Mouse (Mus musculus): ENCODE results near the gene Rinl. TPM values are rescaled to one million over a fixed set of nuclear protein-coding genes. Genes with fewer than 3 reads are reported as not detected.

Rinl gene
- polyA plus RNA-seq, 1 experiment from 2014 or later: 2.5 TPM

DNA sequence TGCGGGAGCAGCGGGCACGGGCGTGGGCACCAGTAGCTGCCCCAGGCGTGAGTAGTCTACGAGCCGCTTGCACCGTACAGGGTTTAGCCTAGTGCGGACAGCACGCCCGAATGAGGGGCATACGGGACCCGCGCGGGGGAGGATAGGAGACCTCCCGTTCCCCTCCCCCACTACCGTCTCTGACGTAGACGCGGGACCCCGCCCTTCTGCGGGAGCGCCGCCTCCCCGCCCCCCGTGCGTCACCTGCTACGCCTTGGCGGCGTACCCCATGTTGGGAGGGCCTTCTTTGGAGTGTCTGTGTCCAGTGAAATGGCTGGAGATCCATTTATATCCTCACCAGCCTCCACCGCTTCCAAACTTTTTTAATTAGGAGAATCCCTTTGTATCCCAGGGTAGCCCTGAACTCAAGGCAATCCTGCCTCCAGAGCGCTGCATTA lies 20.2 kb downstream of the Rinl start:
- H3K27ac ChIP-seq (ENCODE audit: low read depth, low read length): peak overlapping the region; percentile 100
- H3K4me3 ChIP-seq (ENCODE audit: low read depth, low read length): peak overlapping the region; percentile 82
- H3K36me3 ChIP-seq (ENCODE audit: control insufficient read depth, insufficient read depth, low read length): peaks cover 13% of the 10 kb centered on the region
- peak; percentile 70 for ATAC-seq (replicated peaks; ENCODE audit: insufficient number of reproducible peaks, low FRiP score, low TSS enrichment)
- H3K27me3 ChIP-seq (ENCODE audit: control insufficient read depth, insufficient read depth, low read length): no peaks in the 10 kb centered on the region
- H3K9ac ChIP-seq (ENCODE audit: low read depth, low read length): peak overlapping the region; percentile 98
- H3K4me1 ChIP-seq (ENCODE audit: control insufficient read depth, insufficient read depth, low read length): peaks cover 30% of the 10 kb centered on the region
- H3K4me2 ChIP-seq: peak overlapping the region; percentile 97
- no peaks in the 10 kb centered on the region for H3K9me3 ChIP-seq (replicated peaks; ENCODE audit: control insufficient read depth, low read length)
- WGBS (ENCODE audit: insufficient replicate concordance): under 1% methylated on average over 30 of the region's 32 CpGs

- WGBS (ENCODE audit: insufficient replicate concordance): under 1% methylated on average over 35 of the region's 35 CpGs
- peak; percentile 20 for ATAC-seq (replicated peaks; ENCODE audit: insufficient number of reproducible peaks, low FRiP score, low TSS enrichment)
These were observed 20.8 kb downstream of the Rinl start for GRCm38 (mm10) chr7:28809401-28810089.

DNA sequence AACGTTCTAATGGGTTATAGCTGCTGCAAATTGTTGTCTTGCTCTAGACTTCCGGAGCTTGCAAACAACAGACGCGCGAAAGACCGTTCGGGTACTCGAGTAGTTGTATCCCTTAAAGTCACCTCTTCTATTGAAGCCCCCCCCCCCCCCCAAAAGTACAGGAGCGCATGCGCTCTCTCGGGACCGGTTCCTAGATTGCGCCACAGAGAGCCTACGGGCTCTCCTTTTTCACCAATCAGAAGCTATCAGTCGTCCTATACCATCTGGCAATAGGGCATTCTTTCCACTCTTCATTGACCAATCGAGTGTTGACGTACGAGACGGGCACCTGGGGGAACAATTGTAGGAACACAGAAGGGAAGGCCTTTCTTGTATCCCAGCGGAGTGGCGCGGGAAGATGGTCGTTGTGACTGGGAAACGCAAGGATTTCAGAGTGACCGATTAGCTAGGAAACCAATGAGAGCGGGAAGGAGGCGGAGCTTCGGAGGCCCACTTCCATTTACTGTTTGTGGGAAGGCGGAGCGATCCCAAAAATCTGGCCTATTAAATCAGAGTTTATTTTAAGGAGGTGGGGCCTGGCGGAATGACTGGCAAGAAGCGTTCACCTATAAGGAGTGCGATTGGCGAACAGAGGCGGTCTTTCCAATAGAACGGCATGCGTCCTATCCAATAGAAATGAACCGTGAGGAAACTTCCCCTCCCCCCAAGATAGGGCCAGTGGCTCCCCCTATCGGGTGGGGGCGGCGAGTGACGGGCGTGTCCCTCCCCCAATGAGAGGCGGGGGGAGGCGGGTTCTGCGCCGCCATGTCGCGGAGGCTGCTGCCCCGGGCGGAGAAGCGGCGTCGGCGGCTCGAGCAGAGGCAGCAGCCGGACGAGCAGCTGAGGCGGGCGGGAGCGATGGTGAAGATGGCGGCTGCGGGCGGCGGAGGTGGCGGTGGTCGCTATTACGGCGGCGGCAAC lies 21.6 kb downstream of the Rinl start:
- ATAC-seq (replicated peaks; ENCODE audit: insufficient number of reproducible peaks, low FRiP score, low TSS enrichment): peak; percentile 87

More at GRCm38 (mm10) chr7:28809401-28810089, 20.8 kb downstream of the Rinl start:
- peak overlapping the region; percentile 100 for H3K27ac ChIP-seq (ENCODE audit: low read depth, low read length)
- H3K36me3 ChIP-seq (ENCODE audit: control insufficient read depth, insufficient read depth, low read length): peaks cover 18% of the 10 kb centered on the region
- peak overlapping the region; percentile 82 for H3K4me3 ChIP-seq (ENCODE audit: low read depth, low read length)
- H3K27me3 ChIP-seq (ENCODE audit: control insufficient read depth, insufficient read depth, low read length): no peaks in the 10 kb centered on the region
- peaks cover 29% of the 10 kb centered on the region for H3K4me1 ChIP-seq (ENCODE audit: control insufficient read depth, insufficient read depth, low read length)
- H3K9ac ChIP-seq (ENCODE audit: low read depth, low read length): peak overlapping the region; percentile 98
- peak overlapping the region; percentile 97 for H3K4me2 ChIP-seq
- no peaks in the 10 kb centered on the region for H3K9me3 ChIP-seq (replicated peaks; ENCODE audit: control insufficient read depth, low read length)

DNA sequence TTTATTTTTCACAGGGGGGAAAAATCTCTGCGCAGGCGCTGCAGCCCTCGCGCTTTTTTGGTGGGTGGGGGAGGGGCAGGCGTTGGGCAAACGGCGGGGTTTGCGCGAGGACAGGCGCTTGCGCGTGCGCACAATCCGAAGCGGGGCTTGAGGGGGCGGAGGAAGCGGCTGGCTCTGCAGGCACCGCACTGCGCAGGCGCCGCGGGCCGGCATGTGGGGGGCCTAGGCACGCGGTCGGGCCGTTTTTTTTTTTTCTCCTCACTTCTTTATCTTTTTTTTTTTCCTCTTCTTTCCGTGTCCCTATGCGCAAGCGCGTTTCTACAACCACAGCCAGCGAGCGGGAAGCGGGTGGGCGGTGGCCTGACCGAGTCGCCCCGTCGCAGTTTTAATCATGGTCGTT lies 22.5 kb downstream of the Rinl start:
- Histone ChIP-seq H3K9me3 (replicated peaks; ENCODE audit: control insufficient read depth, low read length) (no peaks in the 10 kb centered on the region), H3K36me3 (ENCODE audit: control insufficient read depth, insufficient read depth, low read length) (peaks cover 31% of the 10 kb centered on the region), H3K4me3 (ENCODE audit: low read depth, low read length) (peak overlapping the region; percentile 88), H3K4me1 (ENCODE audit: control insufficient read depth, insufficient read depth, low read length) (peaks cover 41% of the 10 kb centered on the region), H3K9ac (ENCODE audit: low read depth, low read length) (peak overlapping the region; percentile 98), H3K27ac (ENCODE audit: low read depth, low read length) (peak overlapping the region; percentile 99), H3K27me3 (ENCODE audit: control insufficient read depth, insufficient read depth, low read length) (no peaks in the 10 kb centered on the region), H3K4me2 (peak overlapping the region; percentile 94)
- under 1% methylated on average over 39 of the region's 40 CpGs for WGBS (ENCODE audit: insufficient replicate concordance)
- ATAC-seq (replicated peaks; ENCODE audit: insufficient number of reproducible peaks, low FRiP score, low TSS enrichment): peak; percentile 73

More for the DNA sequence above, 21.6 kb downstream of the Rinl start:
- no peaks in the 10 kb centered on the region for H3K9me3 ChIP-seq (replicated peaks; ENCODE audit: control insufficient read depth, low read length)
- peak overlapping the region; percentile 88 for H3K4me3 ChIP-seq (ENCODE audit: low read depth, low read length)
- H3K27me3 ChIP-seq (ENCODE audit: control insufficient read depth, insufficient read depth, low read length): no peaks in the 10 kb centered on the region
- H3K27ac ChIP-seq (ENCODE audit: low read depth, low read length): peak overlapping the region; percentile 100
- peaks cover 35% of the 10 kb centered on the region for H3K4me1 ChIP-seq (ENCODE audit: control insufficient read depth, insufficient read depth, low read length)
- H3K9ac ChIP-seq (ENCODE audit: low read depth, low read length): peak overlapping the region; percentile 98
- H3K4me2 ChIP-seq: peak overlapping the region; percentile 97
- H3K36me3 ChIP-seq (ENCODE audit: control insufficient read depth, insufficient read depth, low read length): peaks cover 24% of the 10 kb centered on the region
- under 1% methylated on average over 68 of the region's 70 CpGs for WGBS (ENCODE audit: insufficient replicate concordance)

DNA sequence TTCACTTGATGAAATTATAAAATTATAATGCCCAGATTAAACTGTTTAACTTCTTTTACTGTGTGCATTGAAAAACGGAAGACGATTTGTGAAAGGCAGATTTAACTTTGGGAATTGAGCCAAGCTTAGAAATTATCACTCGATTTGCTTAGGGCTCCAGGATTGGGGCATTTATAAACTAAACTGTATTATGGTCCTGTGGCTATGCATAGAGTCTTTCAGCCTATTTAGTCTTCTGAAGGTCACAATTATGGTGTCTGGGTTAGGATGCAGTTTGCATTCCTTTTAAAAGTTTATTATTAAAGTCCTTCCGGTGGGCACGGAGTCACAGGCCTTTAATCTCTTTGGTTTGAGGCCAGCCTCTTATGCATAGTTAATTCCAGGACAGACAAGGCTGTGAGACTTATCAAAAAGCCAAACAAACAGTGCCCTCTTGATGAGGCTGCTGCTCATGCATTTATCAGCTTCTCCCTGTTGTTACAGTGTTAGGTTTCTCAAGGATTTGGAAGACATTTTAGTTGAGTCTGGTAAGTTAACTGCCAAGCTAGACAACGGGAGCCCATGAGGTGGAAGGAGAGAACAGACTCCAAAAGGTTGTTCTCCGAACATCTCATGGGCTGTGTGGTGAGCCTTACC lies 23.0 kb downstream of the Rinl start:
- peaks cover 37% of the 10 kb centered on the region for H3K36me3 ChIP-seq (ENCODE audit: control insufficient read depth, insufficient read depth, low read length)
- H3K9ac ChIP-seq (ENCODE audit: low read depth, low read length): peak overlapping the region; percentile 98
- peak overlapping the region; percentile 88 for H3K4me3 ChIP-seq (ENCODE audit: low read depth, low read length)
- WGBS (ENCODE audit: insufficient replicate concordance): 6% methylated on average over 7 of the region's 7 CpGs
- peak overlapping the region; percentile 94 for H3K4me2 ChIP-seq
- H3K9me3 ChIP-seq (replicated peaks; ENCODE audit: control insufficient read depth, low read length): no peaks in the 10 kb centered on the region
- no peak for ATAC-seq (replicated peaks; ENCODE audit: insufficient number of reproducible peaks, low FRiP score, low TSS enrichment)
- peaks cover 44% of the 10 kb centered on the region for H3K4me1 ChIP-seq (ENCODE audit: control insufficient read depth, insufficient read depth, low read length)
- peak overlapping the region; percentile 99 for H3K27ac ChIP-seq (ENCODE audit: low read depth, low read length)
- no peaks in the 10 kb centered on the region for H3K27me3 ChIP-seq (ENCODE audit: control insufficient read depth, insufficient read depth, low read length)

DNA sequence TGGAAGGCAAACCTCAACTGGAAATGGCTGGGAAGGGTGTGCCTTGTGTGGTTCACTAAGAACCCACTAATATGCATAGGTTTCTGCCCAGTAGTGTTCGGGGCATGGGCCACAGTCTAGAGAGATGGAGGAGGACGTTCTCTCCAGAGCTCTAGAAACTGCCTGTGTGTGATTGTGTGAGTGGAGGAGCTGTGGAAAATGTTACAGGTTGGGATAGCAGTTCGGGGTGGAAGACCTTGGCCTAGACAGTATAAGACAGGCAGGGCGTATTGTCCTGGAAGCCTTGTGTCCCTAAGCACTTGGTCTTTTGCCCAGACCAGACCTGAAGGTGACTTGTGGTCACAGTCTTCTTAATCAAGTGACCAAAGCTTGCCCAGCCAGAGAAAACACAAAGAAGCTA lies 23.7 kb downstream of the Rinl start:
- peaks cover 44% of the 10 kb centered on the region for H3K36me3 ChIP-seq (ENCODE audit: control insufficient read depth, insufficient read depth, low read length)
- no peaks in the 10 kb centered on the region for H3K9me3 ChIP-seq (replicated peaks; ENCODE audit: control insufficient read depth, low read length)
- H3K4me2 ChIP-seq: peak overlapping the region; percentile 94
- H3K4me1 ChIP-seq (ENCODE audit: control insufficient read depth, insufficient read depth, low read length): peaks cover 47% of the 10 kb centered on the region
- no peak for ATAC-seq (replicated peaks; ENCODE audit: insufficient number of reproducible peaks, low FRiP score, low TSS enrichment)
- WGBS (ENCODE audit: insufficient replicate concordance): 59% methylated on average over 4 of the region's 4 CpGs
- peak overlapping the region; percentile 98 for H3K9ac ChIP-seq (ENCODE audit: low read depth, low read length)
- H3K4me3 ChIP-seq (ENCODE audit: low read depth, low read length): peak overlapping the region; percentile 88
- H3K27ac ChIP-seq (ENCODE audit: low read depth, low read length): peak overlapping the region; percentile 43; the same call in 1 of the 2 replicates
- no peaks in the 10 kb centered on the region for H3K27me3 ChIP-seq (ENCODE audit: control insufficient read depth, insufficient read depth, low read length)

DNA sequence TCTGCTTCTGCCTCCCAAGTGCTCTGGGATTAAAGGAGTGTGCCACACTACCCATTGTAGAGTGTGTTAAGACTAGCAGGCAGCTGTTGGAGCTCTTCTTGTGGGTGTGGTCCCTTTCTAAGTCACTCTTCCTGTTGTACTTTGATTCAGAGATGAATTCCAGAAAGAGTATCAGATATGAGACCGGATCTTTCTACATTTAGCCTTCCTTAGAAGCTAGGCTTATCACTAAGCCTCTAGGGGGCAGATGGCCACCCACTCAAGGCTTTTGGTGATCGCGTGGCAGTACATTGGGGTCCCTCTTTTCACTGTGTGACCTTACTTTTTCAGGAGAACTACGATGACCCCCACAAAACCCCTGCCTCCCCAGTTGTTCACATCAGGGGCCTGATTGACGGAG lies 24.2 kb downstream of the Rinl start:
- WGBS (ENCODE audit: insufficient replicate concordance): 65% methylated on average over 5 of the region's 5 CpGs
- Histone ChIP-seq H3K27me3 (ENCODE audit: control insufficient read depth, insufficient read depth, low read length) (no peaks in the 10 kb centered on the region), H3K9me3 (replicated peaks; ENCODE audit: control insufficient read depth, low read length) (no peaks in the 10 kb centered on the region), H3K27ac (ENCODE audit: low read depth, low read length) (0 out of 2 replicates have a peak overlapping the region, but pooled peaks have one; percentile 25), H3K4me3 (ENCODE audit: low read depth, low read length) (peak overlapping the region; percentile 88), H3K4me1 (ENCODE audit: control insufficient read depth, insufficient read depth, low read length) (peaks cover 42% of the 10 kb centered on the region), H3K4me2 (peak overlapping the region; percentile 94), H3K9ac (ENCODE audit: low read depth, low read length) (peak overlapping the region; percentile 40; the same call in 1 of the 2 replicates), H3K36me3 (ENCODE audit: control insufficient read depth, insufficient read depth, low read length) (peaks cover 49% of the 10 kb centered on the region)
- ATAC-seq (replicated peaks; ENCODE audit: insufficient number of reproducible peaks, low FRiP score, low TSS enrichment): no peak

Measured in heart, embryonic 11.5 days (tissue).